Mouse (Mus musculus) G1E (cell line): Measurements from ENCODE around the gene Zfp217.

Experiments
- CTCF ChIP-seq: IDR thresholded peaks from 2 replicates; pipeline ENCODE4 v1.5.1; 2012; ENCODE audit warnings: low read depth, low read length, inconsistent platforms, mixed read lengths
- TAL1 ChIP-seq: conservative IDR thresholded peaks from 2 replicates; pipeline ENCODE4 v1.6.1; 2012; ENCODE audit warnings: low read depth, low read length, inconsistent platforms, mixed read lengths

DNA sequence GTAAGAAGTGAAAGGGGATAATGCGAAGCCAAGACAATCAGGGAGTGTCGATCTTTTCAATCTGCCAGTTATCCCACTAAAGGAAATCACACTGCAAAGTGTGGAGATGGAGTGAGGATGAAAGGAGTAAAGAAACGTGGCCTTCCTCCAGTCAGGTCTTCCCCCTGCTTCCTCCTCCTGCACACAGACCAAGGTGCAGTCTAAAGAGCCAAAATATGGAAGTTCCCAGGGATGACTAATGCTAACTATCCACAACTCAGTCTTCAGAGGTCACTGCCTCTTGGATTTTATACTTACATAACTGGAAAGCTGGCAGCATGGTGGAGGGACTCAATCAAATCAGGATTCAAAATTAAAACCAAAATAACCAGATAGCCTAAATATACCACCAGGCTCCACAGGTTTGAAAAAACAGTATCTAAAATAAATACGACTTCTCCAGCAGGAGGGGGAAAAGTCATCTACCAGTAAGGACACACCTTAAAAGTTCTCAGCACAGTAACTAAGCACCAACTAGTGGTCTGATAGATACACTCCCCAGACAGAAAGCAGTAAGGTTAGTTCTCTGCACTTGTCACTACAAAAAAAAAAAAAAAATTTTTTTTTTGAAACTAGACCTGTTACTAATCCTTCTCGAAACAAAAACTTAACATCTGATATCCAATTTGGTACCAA lies 18.5 kb downstream of the Zfp217 start:
- TF ChIP-seq TAL1: no peak
- TF ChIP-seq CTCF: no peak
